Mouse (Mus musculus) liver, embryonic 14.5 days (tissue): ENCODE measurements at regions not wholly inside any gene's neighbourhood (a gene's known extent, or its start where the extent isn't known, plus 50 kb on each side); places are given as distances from the start of the nearest gene placed in this dataset.
A peak's percentile ranks its signal among the peaks of the same experiment; 100 is the strongest.

Source experiments
- CTCF ChIP-seq: IDR thresholded peaks from 2 replicates; pipeline ENCODE4 v1.5.1; 2016; ENCODE audit warnings: antibody characterized with exemption, low read depth, control low read depth
- EP300 ChIP-seq: IDR thresholded peaks from 2 replicates; pipeline ENCODE4 v1.6.1; 2016; ENCODE audit warnings: antibody characterized with exemption, low read depth

DNA sequence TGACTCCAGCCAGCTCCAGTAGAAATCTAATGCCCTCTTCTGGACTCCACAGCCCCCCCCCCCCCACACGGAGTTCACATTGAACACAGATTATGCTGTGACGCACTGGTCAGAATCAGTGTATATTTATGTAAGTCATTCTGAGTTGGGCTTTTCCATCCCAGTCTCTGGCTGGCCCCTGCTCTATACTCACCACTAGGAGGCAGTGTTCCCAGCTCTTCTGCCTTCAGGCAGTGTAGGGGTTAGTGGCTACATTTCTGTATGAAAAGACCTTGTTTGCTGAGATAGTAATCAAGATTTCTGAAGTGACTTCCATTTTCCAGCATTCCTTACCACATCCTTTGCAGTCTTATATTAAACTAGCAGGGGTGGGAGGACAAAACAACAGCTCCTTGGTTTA is 185.9 kb upstream of the Adra1b start:
- TF ChIP-seq CTCF, result peak; percentile 61
- TF ChIP-seq EP300, result no peak
